Comparison of ENCODE assay signal across 9 mouse cellular contexts in the genomic region with DNA sequence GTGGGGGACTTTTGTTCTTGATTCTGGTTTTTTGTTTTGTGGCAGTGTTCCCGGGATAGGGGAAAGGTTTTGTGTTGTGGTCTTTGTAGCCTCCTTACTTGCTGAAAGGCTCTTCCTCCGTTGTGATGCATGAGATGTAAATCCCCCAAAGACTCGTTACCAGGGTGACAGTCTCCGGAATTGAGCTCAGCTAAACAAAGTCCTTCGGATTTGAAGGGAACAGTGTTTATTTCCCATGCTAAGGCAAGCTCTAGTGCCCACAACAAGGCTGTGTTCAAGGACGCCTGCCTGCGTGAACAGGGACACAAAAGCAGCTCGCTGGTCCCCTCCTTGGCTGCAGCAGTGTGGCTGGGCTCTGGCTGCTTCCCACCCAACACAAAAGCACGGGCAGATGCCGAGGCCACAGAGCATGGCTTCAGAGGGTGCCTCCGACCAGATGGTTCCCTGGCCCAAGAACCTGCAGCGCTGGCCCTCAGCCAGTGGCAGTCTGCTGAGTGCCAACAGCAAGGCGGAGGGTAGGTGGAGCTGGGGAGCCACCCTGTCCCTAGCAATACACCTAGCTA.
A peak's percentile ranks its signal among the peaks of the same experiment; 100 is the strongest.
DNase-seq lines count a peak whose midpoint lies in the region; ATAC-seq lines count a peak whose summit lies in the region.
"Had no signal": no experiment of that assay in that cellular context is flagged by ENCODE, and none has a peak within 500 bp of the region (broad histone marks: within the 10 kb centered on the region; RNA-seq: fewer than 3 reads in every experiment).

No protein-coding gene starts in this region.

- peaks cover 38% of the 10 kb centered on the region for H3K27me3 ChIP-seq in forebrain, embryonic 10.5 days (ENCODE audit: poor library complexity, severe bottlenecking)
- H3K27me3 ChIP-seq in hindbrain, embryonic 12.5 days, result no peaks in the 10 kb centered on the region
- H3K27me3 ChIP-seq: liver, embryonic 15.5 days had no signal

- no peak overlapping the region for H3K9ac ChIP-seq in hindbrain, embryonic 12.5 days
- H3K9ac ChIP-seq: liver, embryonic 15.5 days had no signal

- 0 out of 2 replicates have a peak overlapping the region, but pooled peaks have one; percentile 8 for H3K4me2 ChIP-seq in hindbrain, embryonic 12.5 days (replicated peaks)
- H3K4me2 ChIP-seq: liver, embryonic 15.5 days had no signal

- DNase-seq in ZHBTc4 (ENCODE audit: low read depth, low spot score), result peak; percentile 36
- DNase-seq in brain, embryonic 18.5 days (ENCODE audit: low read depth, low spot score), result peak; percentile 84
- peak; percentile 84 for DNase-seq in forebrain, embryonic 10.5 days (ENCODE audit: extremely low spot score, low spot score)
- DNase-seq in left cerebral cortex, postnatal 4 days, result peak; percentile 95
- DNase-seq in ovary, adult 18-20 months (ENCODE audit: low spot score), result peak; percentile 49
- no peak for DNase-seq in spleen, postnatal 4 days (ENCODE audit: low spot score in 2 of 2)
- no peak for DNase-seq in c-Kit-positive CD71-positive TER-119-positive erythroid progenitor cells, embryonic 14.5 days (ENCODE audit: low spot score)

- ATAC-seq in hindbrain, embryonic 12.5 days (ENCODE audit: low FRiP score), result peak; percentile 91

- 13% methylated on average over 13 of the region's 13 CpGs for WGBS in forebrain, embryonic 10.5 days
- 14% methylated on average over 13 of the region's 13 CpGs for WGBS in hindbrain, embryonic 12.5 days

- H3K4me1 ChIP-seq in forebrain, embryonic 10.5 days, result peaks cover 84% of the 10 kb centered on the region
- peaks cover 70% of the 10 kb centered on the region for H3K4me1 ChIP-seq in hindbrain, embryonic 12.5 days

- H3K27ac ChIP-seq in forebrain, embryonic 10.5 days, result peak overlapping the region; percentile 93
- peak overlapping the region; percentile 86 for H3K27ac ChIP-seq in hindbrain, embryonic 12.5 days
- H3K27ac ChIP-seq: liver, embryonic 15.5 days had no signal

- no peaks in the 10 kb centered on the region for H3K9me3 ChIP-seq in forebrain, embryonic 10.5 days
- no peaks in the 10 kb centered on the region for H3K9me3 ChIP-seq in hindbrain, embryonic 12.5 days (replicated peaks)
- H3K9me3 ChIP-seq: liver, embryonic 15.5 days had no signal

- H3K4me3 ChIP-seq in forebrain, embryonic 10.5 days, result peak overlapping the region; percentile 16; the same call in 1 of the 2 replicates
- H3K4me3 ChIP-seq in hindbrain, embryonic 12.5 days, result no peak overlapping the region
- H3K4me3 ChIP-seq: liver, embryonic 15.5 days had no signal

- intact Hi-C loops in left cerebral cortex, postnatal 4 days (cut with DNase I), result no loop called here

- H3K36me3 ChIP-seq in forebrain, embryonic 10.5 days (replicated peaks), result no peaks in the 10 kb centered on the region
- H3K36me3 ChIP-seq in hindbrain, embryonic 12.5 days, result peaks cover 4% of the 10 kb centered on the region; the same call in 1 of the 2 replicates
- H3K36me3 ChIP-seq: liver, embryonic 15.5 days had no signal

Comparison
In these comparisons a context has a peak if more than half of its experiments do, and no peak if none do; other contexts are left out.
1. DNase-seq: peak in ZHBTc4 (single experiment), brain, embryonic 18.5 days (single experiment), forebrain, embryonic 10.5 days (single experiment), left cerebral cortex, postnatal 4 days (single experiment) and ovary, adult 18-20 months (single experiment); none in spleen, postnatal 4 days (0 of 2) and c-Kit-positive CD71-positive TER-119-positive erythroid progenitor cells, embryonic 14.5 days (single experiment).